Mouse (Mus musculus) MEL-GATA-1-ER (cell line): ENCODE data around the gene Zbp1.

Experiments
- DNase-seq: peaks from one replicate; pipeline ENCODE4 v3.0.0-alpha.2; 2012; ENCODE audit warnings: low read depth; ENCODE audit errors: extremely low read depth

Zbp1 gene

DNA sequence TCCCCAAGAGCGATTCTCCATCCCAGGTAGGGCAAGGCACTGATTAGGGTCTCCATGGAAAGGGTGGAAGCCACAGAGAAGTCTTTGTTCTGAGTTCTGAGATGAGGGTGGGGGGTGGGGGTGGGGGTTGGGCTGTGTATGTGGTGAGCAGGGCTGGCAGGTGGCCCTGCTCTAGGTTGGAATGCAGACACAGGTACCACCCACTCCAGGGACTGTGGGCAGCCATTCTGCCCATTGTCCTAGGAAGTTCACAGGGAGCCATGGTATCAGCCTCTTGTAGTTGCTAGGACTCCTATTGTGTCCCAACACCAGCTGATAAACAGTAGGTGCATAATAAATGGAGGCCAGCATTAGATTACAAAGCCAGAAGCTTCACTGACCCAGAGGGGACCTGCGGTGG is 28.5 kb upstream of the Zbp1 start:
- DNase-seq = no peak

DNA sequence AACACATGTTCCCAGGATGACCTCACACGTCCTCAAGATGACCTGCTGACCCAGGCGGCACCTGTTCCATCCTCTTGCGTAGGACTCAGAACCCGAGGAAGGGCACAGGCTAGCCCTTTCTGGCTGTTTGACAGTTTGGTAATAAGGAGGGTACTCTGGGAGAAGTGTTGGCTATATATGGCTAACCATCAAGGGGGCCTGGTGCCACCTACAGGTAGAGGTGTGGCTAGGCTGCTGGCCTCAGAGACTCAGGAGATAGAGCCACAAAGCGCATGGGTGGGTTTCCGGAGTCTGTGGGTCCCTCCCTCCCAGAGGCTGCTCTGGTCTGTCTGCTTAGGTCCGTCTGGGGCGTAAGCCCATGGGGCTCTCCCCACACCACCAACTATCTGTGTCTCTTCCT is 28.0 kb upstream of the Zbp1 start:
- no peak for DNase-seq

- DNase-seq = no peak
Measured at GRCm38 (mm10) chr2:173245258-173245657, 26.5 kb upstream of the Zbp1 start.

- DNase-seq = no peak
Measured at GRCm38 (mm10) chr2:173244108-173244507, 25.4 kb upstream of the Zbp1 start.

GRCm38 (mm10) chr2:173243616-173244015 is 24.9 kb upstream of the Zbp1 start:
- DNase-seq = no peak

DNA sequence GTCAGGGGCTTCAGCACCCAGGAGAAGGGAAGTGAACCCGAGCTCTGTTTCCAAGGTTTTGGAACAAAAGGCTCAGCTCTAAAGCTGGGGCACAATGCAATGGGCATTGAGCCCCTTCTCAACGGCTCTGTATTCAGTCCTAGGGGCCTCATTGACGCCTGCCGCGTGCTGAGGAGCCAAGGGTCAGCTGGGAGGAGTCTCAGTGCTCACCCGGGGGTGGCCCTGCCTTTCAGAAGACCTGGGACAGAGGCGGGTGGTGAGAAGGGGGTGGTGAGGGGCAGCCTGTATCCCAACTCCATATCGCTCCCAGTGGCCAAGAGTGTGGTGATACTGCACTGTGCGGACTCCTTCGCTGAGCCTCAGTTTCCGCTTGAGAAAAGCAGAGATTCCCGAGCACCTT is 24.2 kb upstream of the Zbp1 start:
- no peak for DNase-seq

DNA sequence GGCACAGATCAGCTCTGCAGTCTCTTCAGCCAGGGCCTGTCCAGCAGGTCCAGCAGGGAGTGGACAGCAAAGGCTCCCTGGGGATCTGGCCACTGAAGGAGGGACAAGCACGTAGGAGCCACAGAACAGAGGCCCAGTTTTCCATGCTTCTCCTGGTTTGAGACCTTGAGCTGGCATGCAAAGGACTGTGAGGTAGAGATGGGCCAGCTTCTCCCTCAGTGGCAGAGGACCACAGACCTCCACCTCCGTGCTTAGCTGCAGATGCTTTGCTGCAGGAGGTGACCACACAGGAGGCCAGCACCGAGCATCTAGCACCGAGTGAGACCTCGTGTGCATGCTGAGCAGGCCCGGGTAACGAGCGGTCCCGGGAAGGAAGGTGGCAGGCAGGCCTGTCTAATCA is 22.0 kb upstream of the Zbp1 start:
- no peak for DNase-seq

DNA sequence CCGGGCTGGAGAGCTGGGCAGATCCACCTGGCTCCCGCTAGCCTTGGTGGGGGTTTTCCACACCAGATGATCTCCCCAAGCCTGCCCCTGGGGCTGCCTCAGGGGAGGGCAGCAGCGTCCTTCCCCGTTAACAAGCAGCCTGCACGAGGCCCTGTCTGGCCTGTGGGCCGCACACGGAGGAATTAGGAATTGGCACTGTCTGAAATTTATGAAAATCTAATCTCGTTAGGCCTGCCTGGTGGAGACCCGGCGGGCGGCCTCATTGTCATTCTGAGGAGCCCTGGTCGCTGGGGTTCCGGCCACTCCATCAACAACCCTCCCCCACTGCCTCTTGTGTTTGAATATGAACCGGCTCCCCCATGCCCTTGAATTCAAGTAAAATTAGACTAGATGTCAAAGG is 19.8 kb upstream of the Zbp1 start:
- no peak for DNase-seq

DNA sequence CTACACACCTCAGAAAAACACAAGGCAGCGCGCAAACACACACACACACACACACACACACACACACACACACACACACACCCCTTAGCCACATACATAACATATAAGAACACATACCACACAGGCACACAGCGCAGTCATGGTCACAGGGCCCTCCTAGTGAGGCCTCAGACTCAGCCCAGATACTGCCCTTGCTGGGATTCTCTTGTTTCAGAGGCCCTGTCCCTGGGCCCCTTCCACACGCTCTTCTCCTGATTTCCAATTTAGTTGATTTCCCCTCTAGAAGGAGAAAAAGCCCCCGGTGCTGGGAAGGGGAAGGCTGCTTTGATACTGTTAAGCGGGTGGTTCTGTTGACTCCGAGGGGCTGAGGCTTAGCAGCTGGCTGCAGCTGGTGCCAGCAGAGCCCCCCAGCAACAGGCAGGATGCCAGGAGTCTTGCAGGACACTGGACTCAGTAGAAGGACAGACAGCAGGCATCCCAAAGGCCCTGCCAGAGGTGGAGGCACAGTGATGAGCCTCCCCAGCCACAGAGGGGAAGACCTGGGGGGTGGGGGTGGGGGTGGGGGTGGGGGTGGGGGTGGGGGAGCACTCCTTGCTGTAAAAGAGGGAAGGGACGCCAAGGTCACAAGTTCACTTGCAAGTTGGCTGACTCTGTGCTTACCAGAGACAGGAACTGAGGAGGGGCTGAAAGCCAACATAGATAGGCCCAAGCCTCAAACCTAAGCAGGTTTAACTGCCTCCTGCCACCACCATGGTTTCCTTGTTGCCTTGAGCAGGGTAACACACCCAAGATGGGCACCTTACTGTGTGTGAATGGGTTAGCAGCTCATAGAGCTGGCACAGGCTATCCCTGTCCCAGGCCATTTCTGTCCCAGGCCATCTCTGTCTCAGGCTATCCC is 17.0 kb upstream of the Zbp1 start:
- DNase-seq = no peak

- DNase-seq = no peak
Measured at GRCm38 (mm10) chr2:173232766-173233099, 14.0 kb upstream of the Zbp1 start.

DNA sequence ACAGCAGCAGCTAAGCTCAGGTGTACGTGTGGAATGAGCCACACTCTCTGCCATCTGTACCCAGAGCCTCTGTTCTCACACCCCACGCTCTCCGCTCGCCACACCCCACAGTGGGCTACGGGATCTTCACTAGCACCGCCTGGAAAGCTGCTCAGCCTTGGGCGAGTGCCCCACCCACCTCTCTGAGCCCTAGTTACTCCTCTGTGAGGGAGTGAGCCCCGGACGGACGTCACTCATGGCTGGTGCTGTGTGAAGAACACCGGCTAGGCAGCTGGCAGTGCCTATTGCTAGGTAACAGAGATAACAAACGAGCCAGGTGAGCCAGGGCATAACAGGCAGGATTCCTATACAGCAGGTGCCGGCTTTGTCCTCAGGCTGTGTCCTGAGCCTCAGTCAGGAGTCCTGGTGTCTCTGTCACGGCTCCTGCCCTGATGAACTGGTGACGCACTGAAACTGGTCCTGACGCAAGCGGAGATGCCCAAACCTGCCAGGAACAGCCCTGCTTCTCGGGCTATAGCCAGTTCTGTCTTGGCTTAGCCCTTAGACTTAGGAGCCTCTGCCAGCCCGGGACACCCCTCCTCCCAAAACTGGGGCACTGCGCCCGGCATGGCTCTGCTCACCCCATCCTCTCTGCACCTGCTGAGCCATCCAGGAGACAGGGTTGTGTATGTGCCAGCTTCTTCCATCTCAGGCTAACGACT is 13.5 kb upstream of the Zbp1 start:
- DNase-seq = no peak

DNA sequence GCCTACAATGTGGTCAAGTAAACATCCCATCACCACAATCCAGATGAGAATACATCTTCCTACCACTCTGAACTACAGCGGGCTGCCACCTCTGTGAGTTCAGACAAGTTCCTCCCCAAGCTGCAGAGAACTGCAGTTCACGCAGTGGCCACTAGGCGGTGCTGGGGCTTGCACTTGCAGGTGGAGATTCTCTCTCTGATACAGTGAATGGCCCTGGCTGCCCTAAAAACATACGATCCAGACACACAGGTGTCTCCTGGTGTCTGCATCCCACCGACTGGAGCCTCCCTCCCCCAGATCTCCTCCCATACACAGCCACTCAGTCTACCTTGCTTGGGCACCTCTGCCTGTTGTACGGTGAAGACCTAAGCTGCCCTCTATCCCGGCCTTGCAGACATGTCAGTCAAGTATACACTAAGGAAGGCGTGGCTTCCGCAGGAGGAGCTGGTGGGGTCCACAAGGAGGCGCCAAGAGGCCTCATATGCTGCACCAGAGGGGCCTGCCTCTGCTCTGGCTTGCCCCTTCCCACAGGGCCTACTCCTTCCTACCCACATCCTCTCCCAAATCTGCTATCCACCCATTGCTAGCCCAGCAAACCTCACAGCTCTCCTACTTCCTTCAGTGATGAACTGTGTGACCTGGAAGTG is 11.0 kb upstream of the Zbp1 start:
- DNase-seq = no peak

- DNase-seq = no peak
Measured at GRCm38 (mm10) chr2:173228567-173228966, 9.8 kb upstream of the Zbp1 start.

DNA sequence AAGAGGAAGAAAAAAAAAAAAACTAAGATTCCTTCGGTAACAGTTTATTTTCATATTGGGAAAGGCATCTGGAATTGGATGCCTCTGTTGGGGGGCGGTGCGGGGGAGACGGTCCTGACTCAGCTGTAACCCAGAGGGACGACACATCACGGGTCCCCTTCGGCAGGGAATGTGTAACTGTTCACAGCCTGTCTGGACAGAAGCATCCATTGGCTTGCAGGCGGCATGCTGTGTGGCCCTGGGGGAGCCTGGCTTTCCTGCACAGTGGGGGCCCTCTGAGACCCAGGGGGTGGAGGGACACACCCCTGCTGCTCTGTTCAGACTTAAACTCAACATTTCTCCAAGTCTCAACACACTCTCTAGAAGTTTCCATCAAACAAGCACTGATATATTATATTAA is 8.1 kb upstream of the Zbp1 start:
- DNase-seq = no peak

GRCm38 (mm10) chr2:173225906-173226305 is 7.2 kb upstream of the Zbp1 start:
- DNase-seq = no peak

- DNase-seq = no peak
Measured at GRCm38 (mm10) chr2:173224832-173225231, 6.1 kb upstream of the Zbp1 start.

GRCm38 (mm10) chr2:173224097-173224496 is 5.4 kb upstream of the Zbp1 start:
- DNase-seq = no peak

GRCm38 (mm10) chr2:173223496-173223895 is 4.8 kb upstream of the Zbp1 start:
- DNase-seq = no peak

GRCm38 (mm10) chr2:173220754-173221153 is 2.0 kb upstream of the Zbp1 start:
- DNase-seq = no peak

GRCm38 (mm10) chr2:173219256-173219954 is 682 bp upstream of the Zbp1 start:
- DNase-seq = no peak

GRCm38 (mm10) chr2:173217763-173218258 is 912 bp downstream of the Zbp1 start:
- no peak for DNase-seq

- DNase-seq = no peak
Measured at GRCm38 (mm10) chr2:173217246-173217645, 1.5 kb downstream of the Zbp1 start.
